Mouse (Mus musculus) myocyte (in vitro differentiated cells): ENCODE data around the gene Tomm34.

ENCODE experiments used
- MYOD1 ChIP-seq, 3 experiments: IDR thresholded peaks; one replicate each; pipeline ENCODE4 v1.6.1; 2011; ENCODE audit warnings: control low read depth in 2 of 3, low read depth in 2 of 3, mild to moderate bottlenecking in 2 of 3, moderate library complexity in 1 of 3; ENCODE audit not compliant: insufficient read length in 2 of 3, control insufficient read depth in 1 of 3
- POLR2AphosphoS2 ChIP-seq: IDR thresholded peaks from one replicate; pipeline ENCODE4 v1.6.1; 2011; ENCODE audit warnings: low read depth, control low read depth; ENCODE audit not compliant: insufficient read length

- TF ChIP-seq MYOD1 (IDR thresholded peaks at IDR 0.05; ENCODE audit: control insufficient read depth in 1 of 3, insufficient read length in 2 of 3, low read depth in 2 of 3), result peak in 1 of 3 experiments; percentile 17
- TF ChIP-seq POLR2AphosphoS2, result no peak
Observed at GRCm38 (mm10) chr2:164053767-164054166, 17.2 kb downstream of the Tomm34 start.
